Mouse (Mus musculus): Measurements from ENCODE around the gene Chuk.
A peak's percentile ranks its signal among the peaks of the same experiment; 100 is the strongest.
"Not testable (repeated sequence)": the region's sequence is repeated elsewhere in the genome, so short reads cannot be mapped to it uniquely, and the experiment has no call there.

The Chuk gene

GRCm38 (mm10) chr19:44106831-44107660 lies at the start of gene Chuk:
Gene Chuk, minus strand, starts transcription at chr19:44107480.
- peak; percentile 85 for DNase-seq (ENCODE audit: low read depth, low spot score)

- DNase-seq (ENCODE audit: low read depth, low spot score), result no peak
Observed at GRCm38 (mm10) chr19:44157005-44157404, 49.7 kb upstream of the Chuk start.

GRCm38 (mm10) chr19:44153781-44154180 lies 46.5 kb upstream of the Chuk start:
- no peak for DNase-seq (ENCODE audit: low read depth, low spot score)

- no peak for DNase-seq (ENCODE audit: low read depth, low spot score)
Observed at GRCm38 (mm10) chr19:44148991-44149390, 41.7 kb upstream of the Chuk start.

GRCm38 (mm10) chr19:44148345-44148744 lies 41.1 kb upstream of the Chuk start:
- DNase-seq (ENCODE audit: low read depth, low spot score), result no peak

GRCm38 (mm10) chr19:44146951-44147350 lies 39.7 kb upstream of the Chuk start:
- DNase-seq (ENCODE audit: low read depth, low spot score), result no peak

- no peak for DNase-seq (ENCODE audit: low read depth, low spot score)
Observed at GRCm38 (mm10) chr19:44146568-44146879, 39.2 kb upstream of the Chuk start.

- DNase-seq (ENCODE audit: low read depth, low spot score), result peak; percentile 63
Observed at GRCm38 (mm10) chr19:44145702-44146567, 38.7 kb upstream of the Chuk start, which contains the start of gene Bloc1s2. Gene Bloc1s2, minus strand, starts transcription at chr19:44146446.

GRCm38 (mm10) chr19:44144366-44144765 lies 37.1 kb upstream of the Chuk start:
- no peak for DNase-seq (ENCODE audit: low read depth, low spot score)

GRCm38 (mm10) chr19:44135960-44136485 lies 28.7 kb upstream of the Chuk start:
- DNase-seq (ENCODE audit: low read depth, low spot score), result no peak

GRCm38 (mm10) chr19:44135072-44135959 lies 28.0 kb upstream of the Chuk start, which contains the start of gene Cwf19l1:
Gene Cwf19l1, minus strand, starts transcription at chr19:44135876.
- DNase-seq (ENCODE audit: low read depth, low spot score), result peak; percentile 82

- no peak for DNase-seq (ENCODE audit: low read depth, low spot score)
Observed at GRCm38 (mm10) chr19:44132917-44133316, 25.6 kb upstream of the Chuk start.

GRCm38 (mm10) chr19:44128560-44128959 lies 21.3 kb upstream of the Chuk start:
- no peak for DNase-seq (ENCODE audit: low read depth, low spot score)

GRCm38 (mm10) chr19:44127729-44128497 lies 20.6 kb upstream of the Chuk start:
- no peak for DNase-seq (ENCODE audit: low read depth, low spot score)

GRCm38 (mm10) chr19:44121137-44121536 lies 13.9 kb upstream of the Chuk start:
- DNase-seq (ENCODE audit: low read depth, low spot score), result no peak

- not testable (repeated sequence) for DNase-seq (ENCODE audit: low read depth, low spot score)
Observed at GRCm38 (mm10) chr19:44120686-44121085, 13.4 kb upstream of the Chuk start.

- no peak for DNase-seq (ENCODE audit: low read depth, low spot score)
Observed at GRCm38 (mm10) chr19:44117793-44118192, 10.5 kb upstream of the Chuk start.

GRCm38 (mm10) chr19:44111706-44112105 lies 4.4 kb upstream of the Chuk start:
- DNase-seq (ENCODE audit: low read depth, low spot score), result no peak

GRCm38 (mm10) chr19:44110356-44110755 lies 3.1 kb upstream of the Chuk start:
- no peak for DNase-seq (ENCODE audit: low read depth, low spot score)

GRCm38 (mm10) chr19:44108996-44109395 lies 1.7 kb upstream of the Chuk start:
- no peak for DNase-seq (ENCODE audit: low read depth, low spot score)

All from brain, embryonic 18.5 days (tissue).